Mouse (Mus musculus) bone marrow, adult 2 months (tissue): Measurements from ENCODE around the gene Pard3b.

ENCODE experiments used
- CTCF ChIP-seq: fragments of 200-500 bp; IDR thresholded peaks from 2 replicates; pipeline ENCODE4 v1.5.1; 2011; ENCODE audit warnings: low read length, control low read depth; ENCODE audit not compliant: control insufficient read depth, insufficient read depth
- POLR2A ChIP-seq: fragments of 200-500 bp; IDR thresholded peaks from 2 replicates; pipeline ENCODE4 v1.6.1; 2011; ENCODE audit warnings: low read depth, mild to moderate bottlenecking, control low read depth, low read length, borderline replicate concordance; ENCODE audit not compliant: control insufficient read depth

DNA sequence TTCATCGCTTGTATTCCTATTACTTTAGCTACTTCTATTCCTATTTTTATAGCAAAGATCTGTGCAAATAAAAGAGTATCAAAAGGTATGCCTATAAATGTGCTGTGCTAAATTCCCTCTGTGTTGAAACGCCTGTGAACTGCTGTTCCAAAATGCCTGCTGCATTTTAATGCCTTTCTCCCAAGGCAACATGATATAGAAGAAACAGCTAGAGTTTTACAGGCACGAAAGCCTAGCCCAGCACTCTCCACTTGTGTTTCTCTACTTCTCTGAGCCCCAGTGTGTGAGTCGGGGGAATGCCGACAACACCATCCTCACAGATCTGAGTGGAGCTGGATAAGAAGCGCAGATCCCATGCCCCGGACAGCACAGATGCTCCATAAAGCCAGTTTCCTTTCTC lies 889.2 kb downstream of the Pard3b start:
- TF ChIP-seq CTCF, result no peak
- TF ChIP-seq POLR2A, result no peak
